Mouse (Mus musculus): Measurements from ENCODE around the gene Adamts16. TPM values are rescaled to one million over a fixed set of nuclear protein-coding genes. Genes with fewer than 3 reads are reported as not detected.

Adamts16 gene
- polyA plus RNA-seq, 1 experiment from 2014 or later = 1.3 TPM

DNA sequence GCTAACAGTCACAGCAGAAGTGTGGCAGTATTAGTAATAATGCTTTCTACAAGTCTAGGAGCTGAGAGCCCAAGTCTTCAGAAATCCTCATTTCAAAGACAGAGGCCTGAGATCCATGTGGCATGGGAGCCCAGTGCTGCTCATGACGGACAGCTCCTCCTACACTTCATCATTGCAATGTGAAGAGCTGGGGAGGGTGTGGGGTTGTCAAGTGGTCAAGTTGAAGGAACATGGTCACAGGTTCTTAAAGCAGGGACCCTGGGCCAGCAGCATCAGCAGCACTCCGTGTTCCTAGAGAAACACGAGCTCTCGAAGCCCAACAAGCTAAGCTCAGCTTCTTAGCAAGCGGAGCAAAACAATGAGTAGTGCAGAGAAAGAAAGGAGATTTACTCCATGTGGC is 155.8 kb downstream of the Adamts16 start:
- Histone ChIP-seq H3K4me2 (replicated peaks) (no peak overlapping the region), H3K9me3 (no peaks in the 10 kb centered on the region), H3K36me3 (no peaks in the 10 kb centered on the region), H3K27ac (no peak overlapping the region), H3K4me3 (replicated peaks) (no peak overlapping the region), H3K9ac (replicated peaks) (no peak overlapping the region), H3K27me3 (no peaks in the 10 kb centered on the region), H3K4me1 (replicated peaks) (peaks cover 9% of the 10 kb centered on the region)
- WGBS = 62% methylated on average over 5 of the region's 5 CpGs
- no peak for ATAC-seq

- peaks cover 9% of the 10 kb centered on the region for H3K4me1 ChIP-seq (replicated peaks)
- H3K9me3 ChIP-seq = no peaks in the 10 kb centered on the region
- 65% methylated on average over 7 of the region's 7 CpGs for WGBS
- no peak overlapping the region for H3K4me3 ChIP-seq (replicated peaks)
- no peak overlapping the region for H3K9ac ChIP-seq (replicated peaks)
- no peak overlapping the region for H3K27ac ChIP-seq
- no peaks in the 10 kb centered on the region for H3K36me3 ChIP-seq
- H3K4me2 ChIP-seq (replicated peaks) = no peak overlapping the region
- H3K27me3 ChIP-seq = no peaks in the 10 kb centered on the region
- peak; percentile 82 for ATAC-seq
Measured at GRCm38 (mm10) chr13:70684976-70685609, 156.5 kb downstream of the Adamts16 start.

- H3K9me3 ChIP-seq = no peaks in the 10 kb centered on the region
- ATAC-seq = no peak
- 91% methylated on average over 7 of the region's 7 CpGs for WGBS
- H3K4me1 ChIP-seq (replicated peaks) = peaks cover 9% of the 10 kb centered on the region
- no peaks in the 10 kb centered on the region for H3K36me3 ChIP-seq
- no peak overlapping the region for H3K9ac ChIP-seq (replicated peaks)
- H3K27me3 ChIP-seq = no peaks in the 10 kb centered on the region
- no peak overlapping the region for H3K27ac ChIP-seq
- H3K4me2 ChIP-seq (replicated peaks) = no peak overlapping the region
- H3K4me3 ChIP-seq (replicated peaks) = no peak overlapping the region
Measured at GRCm38 (mm10) chr13:70681411-70682183, 160.0 kb downstream of the Adamts16 start.

DNA sequence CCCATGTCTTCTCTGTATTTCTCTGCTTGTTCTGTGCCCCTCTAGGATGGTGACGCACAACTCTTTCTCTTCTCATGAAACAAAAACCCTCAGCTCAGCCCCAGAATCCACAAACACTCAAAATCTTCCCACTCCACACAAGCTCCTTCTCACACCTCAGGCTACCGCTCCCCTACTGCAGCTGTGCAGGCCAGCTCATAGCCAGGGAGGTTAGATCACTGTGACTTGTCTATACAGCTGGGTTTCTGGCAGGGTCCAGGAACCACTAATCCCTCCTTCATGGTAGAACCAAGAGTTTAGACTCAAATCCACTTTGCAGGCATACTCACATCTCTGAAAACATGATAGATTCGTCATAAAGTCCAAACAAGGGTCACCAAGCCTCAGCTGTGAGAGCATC is 161.3 kb downstream of the Adamts16 start:
- 87% methylated on average over 3 of the region's 3 CpGs for WGBS
- no peaks in the 10 kb centered on the region for H3K9me3 ChIP-seq
- H3K27me3 ChIP-seq = no peaks in the 10 kb centered on the region
- H3K4me1 ChIP-seq (replicated peaks) = peaks cover 5% of the 10 kb centered on the region
- no peak for ATAC-seq
- no peak overlapping the region for H3K27ac ChIP-seq
- H3K4me2 ChIP-seq (replicated peaks) = no peak overlapping the region
- no peaks in the 10 kb centered on the region for H3K36me3 ChIP-seq
- H3K4me3 ChIP-seq (replicated peaks) = no peak overlapping the region
- no peak overlapping the region for H3K9ac ChIP-seq (replicated peaks)

Other genes with a start within 250 kb of the Adamts16 start
- 30.5 and 31.2 TPM in 2 replicates for gene Ice1, start 204.2 kb downstream of the Adamts16 start, polyA plus RNA-seq (2015; fragmentation: Nextera tagmentation; extraction: Ambion mirVana)

Measured in midbrain, embryonic 13.5 days (tissue).